Mouse (Mus musculus): ENCODE measurements at regions not wholly inside any gene's neighbourhood (a gene's known extent, or its start where the extent isn't known, plus 50 kb on each side); places are given as distances from the start of the nearest gene placed in this dataset.

DNA sequence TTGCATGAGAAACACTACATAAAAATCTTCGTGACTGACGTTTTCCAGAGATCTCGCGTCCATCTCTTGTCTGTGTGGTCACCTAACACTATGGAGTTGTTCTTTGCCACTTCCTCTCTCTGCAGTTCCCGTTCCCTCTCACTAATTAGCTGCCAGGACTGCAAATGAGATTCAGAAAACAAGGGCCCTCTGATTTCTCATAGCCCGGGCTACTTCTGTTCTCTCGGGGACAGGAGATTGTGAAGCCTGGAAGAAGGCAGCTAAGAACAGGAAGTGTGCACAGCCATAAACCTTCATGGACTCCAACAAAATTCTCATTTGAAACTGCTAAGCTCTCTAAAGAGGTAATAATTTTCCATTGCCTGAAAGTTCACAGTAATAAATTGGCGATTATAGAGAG, 358.9 kb upstream of the Actbl2 start:
- H3K27ac ChIP-seq, result no peak overlapping the region
- no peaks in the 10 kb centered on the region for H3K4me1 ChIP-seq (replicated peaks)
- H3K36me3 ChIP-seq, result no peaks in the 10 kb centered on the region
- no peak for ATAC-seq
- no peak overlapping the region for H3K4me3 ChIP-seq (replicated peaks)
- no peaks in the 10 kb centered on the region for H3K27me3 ChIP-seq
- no peak overlapping the region for H3K4me2 ChIP-seq (replicated peaks)
- no peak overlapping the region for H3K9ac ChIP-seq (replicated peaks)
- H3K9me3 ChIP-seq, result no peaks in the 10 kb centered on the region
- 72% methylated on average over 8 of the region's 8 CpGs for WGBS

DNA sequence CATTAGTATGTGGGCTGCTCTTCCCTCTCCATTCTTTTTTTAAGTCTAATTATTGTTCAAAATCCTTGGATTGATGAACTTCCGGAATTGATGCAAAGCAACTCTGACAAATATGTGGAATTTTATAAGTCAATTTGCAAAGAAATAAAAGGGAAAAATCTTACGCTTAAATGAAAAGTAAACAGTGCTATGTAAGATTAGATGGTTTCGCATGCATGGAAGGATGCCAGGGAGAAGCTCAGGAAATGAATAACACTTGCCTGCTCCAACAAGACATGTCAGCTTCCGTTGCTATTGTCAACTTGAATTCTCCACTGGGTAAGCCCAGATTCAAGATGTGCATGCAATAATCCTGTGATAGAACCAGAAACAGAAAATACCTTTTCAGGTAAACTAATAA, 357.2 kb upstream of the Actbl2 start:
- no peak overlapping the region for H3K4me3 ChIP-seq (replicated peaks)
- H3K27me3 ChIP-seq, result no peaks in the 10 kb centered on the region
- H3K9ac ChIP-seq (replicated peaks), result no peak overlapping the region
- WGBS, result 68% methylated on average over 4 of the region's 4 CpGs
- H3K9me3 ChIP-seq, result no peaks in the 10 kb centered on the region
- H3K4me1 ChIP-seq (replicated peaks), result no peaks in the 10 kb centered on the region
- no peak for ATAC-seq
- no peaks in the 10 kb centered on the region for H3K36me3 ChIP-seq
- H3K27ac ChIP-seq, result no peak overlapping the region
- no peak overlapping the region for H3K4me2 ChIP-seq (replicated peaks)

DNA sequence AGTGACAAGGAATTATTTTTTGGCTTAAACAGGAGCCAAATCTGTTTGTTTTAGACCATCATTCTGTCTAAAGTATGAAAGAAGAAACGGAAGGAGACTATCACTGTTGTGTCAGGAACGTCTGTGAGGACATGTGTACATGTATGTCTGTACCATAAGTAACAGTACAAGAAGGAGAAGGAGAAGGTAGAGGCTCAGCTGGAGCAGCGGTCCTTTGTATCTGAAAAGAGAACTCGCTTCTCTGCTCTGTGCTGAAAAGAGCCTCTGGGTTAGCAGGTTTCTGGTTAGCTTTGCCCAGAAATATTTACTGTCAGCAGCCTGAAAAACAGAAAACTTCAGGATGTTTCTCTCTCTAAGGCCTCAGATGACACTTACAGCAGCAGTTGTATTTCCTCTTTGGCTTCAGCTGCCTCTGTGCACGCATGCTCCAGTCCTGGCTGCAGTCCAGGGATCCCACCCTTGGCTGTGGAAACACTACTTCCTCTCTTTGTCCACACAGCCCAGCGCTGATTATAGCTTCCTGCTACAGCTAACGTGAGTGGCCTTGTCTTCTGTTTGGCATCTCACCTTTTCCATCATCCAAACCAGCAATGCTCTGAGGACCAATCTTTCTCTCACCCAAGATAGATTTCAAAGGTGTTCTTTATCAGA, 351.7 kb upstream of the Actbl2 start:
- no peaks in the 10 kb centered on the region for H3K36me3 ChIP-seq
- H3K4me1 ChIP-seq (replicated peaks), result no peaks in the 10 kb centered on the region
- 80% methylated on average over 7 of the region's 7 CpGs for WGBS
- no peak overlapping the region for H3K4me3 ChIP-seq (replicated peaks)
- H3K27ac ChIP-seq, result no peak overlapping the region
- H3K27me3 ChIP-seq, result no peaks in the 10 kb centered on the region
- H3K4me2 ChIP-seq (replicated peaks), result no peak overlapping the region
- H3K9ac ChIP-seq (replicated peaks), result no peak overlapping the region
- no peaks in the 10 kb centered on the region for H3K9me3 ChIP-seq
- no peak for ATAC-seq

DNA sequence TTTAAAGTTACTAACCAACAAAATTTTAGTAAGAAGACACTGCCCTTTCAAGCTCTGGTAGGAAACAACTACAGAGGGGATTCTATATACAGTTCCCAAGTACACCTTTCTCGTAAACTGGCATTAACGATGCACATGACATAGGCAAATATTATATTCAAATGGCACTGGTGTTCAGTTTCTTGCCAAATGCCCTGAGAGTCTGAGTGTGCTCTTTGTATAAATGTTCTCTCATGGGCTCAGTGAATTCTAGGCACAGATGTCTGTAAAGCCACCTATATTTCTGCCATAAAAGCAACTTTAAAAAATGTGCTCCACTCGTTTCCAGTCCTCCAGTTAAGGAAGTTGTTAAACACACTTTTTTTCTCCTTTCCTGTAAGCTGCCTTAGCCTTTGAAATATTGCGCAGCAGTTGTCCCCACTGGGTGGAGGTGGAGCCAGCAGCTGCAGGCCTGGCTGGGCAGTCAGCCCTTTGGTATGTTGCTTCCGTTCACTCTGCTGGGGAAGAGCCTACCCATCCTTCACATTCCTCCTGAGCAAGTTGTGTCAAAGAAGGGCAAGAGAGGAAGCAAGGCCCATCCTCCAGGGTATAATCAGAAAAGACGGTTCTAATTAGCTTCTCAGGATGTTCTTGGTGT, 347.4 kb upstream of the Actbl2 start:
- no peak overlapping the region for H3K27ac ChIP-seq
- H3K36me3 ChIP-seq, result no peaks in the 10 kb centered on the region
- no peak for ATAC-seq
- no peak overlapping the region for H3K4me3 ChIP-seq (replicated peaks)
- H3K9ac ChIP-seq (replicated peaks), result no peak overlapping the region
- no peaks in the 10 kb centered on the region for H3K27me3 ChIP-seq
- H3K4me1 ChIP-seq (replicated peaks), result no peaks in the 10 kb centered on the region
- no peaks in the 10 kb centered on the region for H3K9me3 ChIP-seq
- 71% methylated on average over 6 of the region's 6 CpGs for WGBS
- H3K4me2 ChIP-seq (replicated peaks), result no peak overlapping the region

DNA sequence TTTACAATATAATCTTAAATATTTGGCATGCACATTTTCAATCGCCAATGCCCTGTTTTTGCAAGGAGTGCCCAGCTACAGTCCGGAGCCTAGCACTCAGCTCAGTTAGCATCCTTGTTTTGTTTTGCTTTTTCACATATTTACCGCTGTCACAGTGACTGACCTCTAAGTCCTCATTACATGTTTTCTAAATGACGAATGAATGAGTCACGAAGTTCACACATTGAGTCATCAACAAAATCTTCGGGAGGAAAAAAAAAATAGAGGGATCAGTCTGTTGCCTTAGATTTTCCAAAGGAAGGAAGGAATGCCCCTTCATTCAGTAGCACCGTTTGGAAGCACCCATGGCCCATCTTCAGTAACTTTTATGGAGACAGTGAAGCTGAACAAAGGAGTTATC, 342.9 kb upstream of the Actbl2 start:
- WGBS, result 85% methylated on average over 7 of the region's 7 CpGs
- Histone ChIP-seq H3K4me2 (replicated peaks) (no peak overlapping the region), H3K9me3 (no peaks in the 10 kb centered on the region), H3K27ac (no peak overlapping the region), H3K27me3 (no peaks in the 10 kb centered on the region), H3K36me3 (no peaks in the 10 kb centered on the region), H3K9ac (replicated peaks) (no peak overlapping the region), H3K4me3 (replicated peaks) (no peak overlapping the region), H3K4me1 (replicated peaks) (no peaks in the 10 kb centered on the region)
- ATAC-seq, result no peak

DNA sequence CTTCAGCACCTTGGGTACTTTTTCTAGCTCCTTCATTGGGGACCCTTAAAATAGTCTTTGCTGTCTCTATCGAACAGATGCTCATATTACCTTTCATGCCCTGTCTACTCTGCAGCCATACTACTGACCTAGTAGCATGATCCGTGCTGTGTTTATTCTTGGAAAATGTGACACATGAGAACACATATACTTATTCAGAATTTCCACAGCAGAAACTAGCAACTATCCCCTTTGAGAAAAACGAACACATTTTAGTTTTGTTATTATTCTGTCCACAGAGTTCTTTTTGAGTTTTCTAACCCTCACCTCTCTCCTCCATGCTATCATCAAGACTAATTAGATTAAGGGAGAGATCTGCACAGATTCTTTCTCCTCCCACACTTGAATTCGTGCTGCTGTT, 341.6 kb upstream of the Actbl2 start:
- Histone ChIP-seq H3K4me1 (replicated peaks) (no peaks in the 10 kb centered on the region), H3K9ac (replicated peaks) (no peak overlapping the region), H3K27ac (no peak overlapping the region), H3K4me2 (replicated peaks) (no peak overlapping the region), H3K36me3 (no peaks in the 10 kb centered on the region), H3K4me3 (replicated peaks) (no peak overlapping the region), H3K9me3 (no peaks in the 10 kb centered on the region), H3K27me3 (no peaks in the 10 kb centered on the region)
- WGBS, result 87% methylated on average over 4 of the region's 4 CpGs
- no peak for ATAC-seq

DNA sequence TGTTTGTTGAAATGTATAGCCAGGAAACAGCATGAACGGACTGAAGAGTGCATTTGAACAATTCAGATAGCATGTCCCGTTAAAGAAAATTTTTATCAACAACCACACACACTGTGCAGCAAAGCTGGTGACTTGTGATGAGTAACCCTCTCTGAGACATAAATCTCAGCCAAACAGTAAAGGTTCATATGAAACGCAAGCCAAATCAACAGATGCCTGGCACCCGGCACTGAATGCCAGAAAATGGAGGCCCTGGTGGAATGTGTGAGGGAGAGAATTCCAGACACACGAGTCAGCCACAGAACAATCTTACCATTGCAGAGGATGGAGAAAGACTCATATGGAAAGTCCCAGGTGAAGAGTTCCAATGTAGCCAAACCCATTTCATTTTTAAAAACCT, 341.1 kb upstream of the Actbl2 start:
- Histone ChIP-seq H3K27ac (no peak overlapping the region), H3K27me3 (no peaks in the 10 kb centered on the region), H3K36me3 (no peaks in the 10 kb centered on the region), H3K9ac (replicated peaks) (no peak overlapping the region), H3K9me3 (no peaks in the 10 kb centered on the region), H3K4me2 (replicated peaks) (no peak overlapping the region), H3K4me3 (replicated peaks) (no peak overlapping the region), H3K4me1 (replicated peaks) (no peaks in the 10 kb centered on the region)
- 94% methylated on average over 5 of the region's 5 CpGs for WGBS
- no peak for ATAC-seq

DNA sequence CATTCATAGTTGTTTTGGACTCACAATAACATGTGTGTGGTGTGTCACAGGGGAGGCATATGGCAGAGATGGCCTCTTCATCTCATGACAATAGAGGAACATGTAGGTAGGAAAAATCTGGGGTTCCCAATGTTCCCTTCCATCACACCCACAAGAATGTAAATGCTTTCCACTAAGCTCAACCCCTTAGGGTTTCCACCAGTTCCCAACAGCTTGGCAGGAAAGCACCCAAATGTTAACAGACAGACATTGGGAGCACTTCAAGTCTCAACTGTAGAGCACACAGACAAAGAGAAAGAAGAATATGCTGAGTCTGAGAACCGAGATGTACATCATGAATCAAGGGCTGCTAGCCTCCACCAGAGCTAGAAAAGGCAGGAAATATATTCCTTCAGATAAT, 339.7 kb upstream of the Actbl2 start:
- 88% methylated on average over 1 of the region's 1 CpGs for WGBS
- H3K9ac ChIP-seq (replicated peaks), result no peak overlapping the region
- ATAC-seq, result no peak
- H3K4me2 ChIP-seq (replicated peaks), result no peak overlapping the region
- H3K27me3 ChIP-seq, result no peaks in the 10 kb centered on the region
- H3K4me1 ChIP-seq (replicated peaks), result no peaks in the 10 kb centered on the region
- H3K36me3 ChIP-seq, result no peaks in the 10 kb centered on the region
- H3K4me3 ChIP-seq (replicated peaks), result no peak overlapping the region
- H3K9me3 ChIP-seq, result no peaks in the 10 kb centered on the region
- no peak overlapping the region for H3K27ac ChIP-seq

DNA sequence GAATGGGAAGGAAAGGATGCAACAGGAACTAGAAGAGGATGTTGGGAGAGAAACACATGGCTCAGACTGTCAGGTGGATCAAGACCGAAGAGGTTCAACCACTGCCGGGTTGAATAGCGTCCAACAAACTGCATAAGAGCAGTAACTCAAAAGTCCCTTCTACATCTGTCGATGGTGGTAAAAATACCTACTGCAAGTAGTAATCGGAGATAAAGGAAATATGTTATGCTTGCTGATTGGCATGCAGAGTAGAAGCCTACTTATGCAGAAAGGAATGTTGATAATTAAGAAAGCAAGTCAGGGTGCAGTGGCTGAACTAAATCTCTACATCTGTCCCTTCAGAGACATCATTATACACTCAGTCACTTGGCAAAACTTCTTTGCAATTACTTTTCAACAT, 330.9 kb upstream of the Actbl2 start:
- ATAC-seq, result no peak
- Histone ChIP-seq H3K27me3 (no peaks in the 10 kb centered on the region), H3K4me3 (replicated peaks) (no peak overlapping the region), H3K27ac (no peak overlapping the region), H3K9me3 (no peaks in the 10 kb centered on the region), H3K36me3 (no peaks in the 10 kb centered on the region), H3K4me2 (replicated peaks) (no peak overlapping the region), H3K9ac (replicated peaks) (no peak overlapping the region), H3K4me1 (replicated peaks) (no peaks in the 10 kb centered on the region)
- 91% methylated on average over 5 of the region's 5 CpGs for WGBS

DNA sequence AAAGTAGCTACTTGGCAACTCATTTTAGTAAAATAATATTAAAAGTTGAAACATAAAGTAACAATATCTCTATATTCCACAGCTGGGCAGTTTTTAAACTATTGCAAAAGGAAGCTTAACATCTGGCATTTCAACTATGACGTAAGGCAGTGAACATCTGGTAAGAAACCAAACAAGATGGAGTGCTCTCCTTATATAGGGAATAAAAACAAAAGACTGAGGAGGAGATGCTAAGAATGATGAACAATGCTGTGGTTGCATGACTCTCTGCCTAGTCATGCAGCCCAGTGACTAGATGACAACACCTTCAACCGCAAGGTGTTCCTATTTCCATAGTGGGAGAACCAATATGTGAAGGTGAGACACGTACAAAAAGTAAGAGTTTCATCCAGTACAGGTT, 329.9 kb upstream of the Actbl2 start:
- H3K27me3 ChIP-seq, result no peaks in the 10 kb centered on the region
- no peak for ATAC-seq
- 93% methylated on average over 3 of the region's 3 CpGs for WGBS
- no peaks in the 10 kb centered on the region for H3K36me3 ChIP-seq
- H3K4me3 ChIP-seq (replicated peaks), result no peak overlapping the region
- no peak overlapping the region for H3K27ac ChIP-seq
- H3K9ac ChIP-seq (replicated peaks), result no peak overlapping the region
- no peak overlapping the region for H3K4me2 ChIP-seq (replicated peaks)
- no peaks in the 10 kb centered on the region for H3K4me1 ChIP-seq (replicated peaks)
- no peaks in the 10 kb centered on the region for H3K9me3 ChIP-seq

DNA sequence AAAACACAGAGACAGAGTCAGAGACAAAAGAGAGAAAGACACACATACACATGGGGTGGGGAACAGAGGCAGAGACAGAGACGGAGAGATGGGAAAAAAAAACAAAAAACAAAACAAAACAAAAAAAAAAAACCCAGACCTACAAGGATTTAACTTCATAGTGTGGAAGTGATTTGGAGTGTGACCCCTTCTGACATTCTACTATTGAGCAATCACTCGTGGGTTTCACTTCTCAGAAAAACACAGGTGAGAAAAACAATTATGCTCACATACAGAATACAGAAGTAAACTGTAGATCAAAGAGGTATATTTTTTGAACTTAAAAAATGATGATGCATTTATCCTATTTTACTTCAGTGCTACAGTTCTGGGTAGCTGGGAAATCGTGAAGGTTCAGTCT, 326.7 kb upstream of the Actbl2 start:
- no peak for ATAC-seq
- Histone ChIP-seq H3K27me3 (no peaks in the 10 kb centered on the region), H3K9me3 (no peaks in the 10 kb centered on the region), H3K36me3 (no peaks in the 10 kb centered on the region), H3K27ac (no peak overlapping the region), H3K4me2 (replicated peaks) (no peak overlapping the region), H3K4me3 (replicated peaks) (no peak overlapping the region), H3K9ac (replicated peaks) (no peak overlapping the region), H3K4me1 (replicated peaks) (no peaks in the 10 kb centered on the region)
- 81% methylated on average over 3 of the region's 3 CpGs for WGBS

DNA sequence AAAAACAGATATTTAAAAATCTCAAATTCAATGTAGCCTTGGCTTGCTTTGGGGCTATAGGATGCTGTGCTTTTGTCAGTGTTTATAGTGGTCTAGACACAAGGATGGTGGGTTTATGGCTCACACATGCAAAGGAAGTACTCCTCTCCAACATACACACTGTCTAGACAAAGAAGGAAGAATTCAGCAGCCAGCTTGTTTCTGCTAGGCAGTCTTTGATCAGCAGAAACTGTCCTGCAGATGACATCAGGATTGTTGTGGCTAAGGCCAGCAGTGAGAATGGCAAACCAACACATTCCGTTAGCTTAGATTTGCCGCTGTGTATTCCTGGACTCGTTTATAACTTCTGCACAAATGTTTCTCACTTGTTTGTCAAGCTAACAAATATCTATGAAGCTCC, 325.9 kb upstream of the Actbl2 start:
- H3K4me3 ChIP-seq (replicated peaks), result no peak overlapping the region
- H3K9ac ChIP-seq (replicated peaks), result no peak overlapping the region
- WGBS, result 86% methylated on average over 3 of the region's 3 CpGs
- H3K27ac ChIP-seq, result no peak overlapping the region
- no peak overlapping the region for H3K4me2 ChIP-seq (replicated peaks)
- H3K4me1 ChIP-seq (replicated peaks), result no peaks in the 10 kb centered on the region
- no peaks in the 10 kb centered on the region for H3K27me3 ChIP-seq
- H3K36me3 ChIP-seq, result no peaks in the 10 kb centered on the region
- no peak for ATAC-seq
- no peaks in the 10 kb centered on the region for H3K9me3 ChIP-seq

DNA sequence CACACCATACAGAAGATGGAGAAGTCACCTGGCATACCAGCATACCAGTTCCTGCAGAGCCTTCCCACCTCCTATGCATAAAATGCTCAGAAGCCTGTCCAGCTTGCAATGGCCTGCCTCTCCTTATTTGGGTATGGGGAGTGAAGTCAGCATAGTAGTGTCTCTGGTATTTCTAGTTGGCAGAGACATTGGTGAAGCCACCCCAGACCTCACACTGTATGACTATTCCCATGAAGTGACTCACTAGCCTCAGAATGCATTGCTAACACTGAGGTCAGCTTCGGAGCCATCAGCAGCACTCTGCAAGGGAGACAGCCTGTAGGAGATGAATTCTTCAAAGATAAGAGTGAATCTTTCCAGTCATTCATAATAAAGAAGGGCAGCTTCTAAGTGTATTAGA, 325.2 kb upstream of the Actbl2 start:
- no peaks in the 10 kb centered on the region for H3K4me1 ChIP-seq (replicated peaks)
- H3K27me3 ChIP-seq, result no peaks in the 10 kb centered on the region
- H3K27ac ChIP-seq, result no peak overlapping the region
- 88% methylated on average over 1 of the region's 1 CpGs for WGBS
- no peak overlapping the region for H3K4me3 ChIP-seq (replicated peaks)
- no peak overlapping the region for H3K9ac ChIP-seq (replicated peaks)
- H3K9me3 ChIP-seq, result no peaks in the 10 kb centered on the region
- no peak for ATAC-seq
- no peaks in the 10 kb centered on the region for H3K36me3 ChIP-seq
- no peak overlapping the region for H3K4me2 ChIP-seq (replicated peaks)

Measured in midbrain, embryonic 13.5 days (tissue).